Mouse (Mus musculus) duodenum, adult 2 months (tissue): ENCODE data around the gene Pkn2. TPM values are rescaled to one million over a fixed set of nuclear protein-coding genes. Genes with fewer than 3 reads are reported as not detected.

Experiments used
- polyA plus RNA-seq: library from polyadenylated mRNA; depleted of rRNA; stranded (reverse); fragments of >200 nt; gene quantifications from 2 replicates; pipeline ENCODE4 v1.2.3, GENCODE M21; 2012; ENCODE audit warnings: low replicate concordance; rRNA removed

The Pkn2 gene
- 25.2 and 39.9 TPM in 2 replicates for polyA plus RNA-seq

DNA sequence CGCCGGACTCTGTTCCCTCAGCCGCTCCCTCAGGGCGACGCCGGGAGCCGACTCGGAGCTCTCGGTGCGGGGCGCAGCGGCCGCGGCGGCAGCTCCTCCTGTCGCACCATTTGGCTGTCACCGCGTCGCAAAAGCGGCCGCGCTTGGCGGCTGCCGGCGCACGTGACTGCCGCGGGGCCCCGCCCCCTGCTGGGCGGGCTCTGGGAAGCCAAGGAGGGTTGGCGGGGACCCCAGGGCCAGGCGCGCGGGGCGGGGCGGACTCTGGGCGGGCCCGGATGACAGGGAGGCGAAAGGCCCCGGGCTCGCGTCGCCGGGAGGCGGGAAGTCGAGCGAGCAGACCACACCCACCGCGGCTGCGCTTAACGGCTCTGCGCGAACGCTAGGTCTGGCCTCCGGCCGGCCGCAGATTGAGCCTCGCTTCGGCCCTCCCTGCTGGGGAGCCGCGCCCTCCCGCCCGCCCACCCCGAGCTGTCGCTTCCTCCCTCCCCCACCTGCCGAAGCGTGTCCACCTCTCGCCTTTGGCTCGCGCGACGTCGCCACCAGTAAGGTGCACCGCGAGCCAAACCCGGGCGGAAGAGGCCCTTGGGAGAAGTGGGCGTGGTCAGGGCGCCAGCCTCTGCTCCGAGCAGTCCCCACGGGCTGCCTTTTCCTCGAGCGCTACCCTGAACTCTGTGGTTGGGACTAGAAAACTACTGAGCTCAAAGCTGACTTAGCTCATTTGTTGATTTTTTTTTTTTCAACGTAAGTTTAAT is at the start of gene Pkn2:
TSS of gene Pkn2 (minus strand) at position 133 of the 752 bp plus-strand sequence.

DNA sequence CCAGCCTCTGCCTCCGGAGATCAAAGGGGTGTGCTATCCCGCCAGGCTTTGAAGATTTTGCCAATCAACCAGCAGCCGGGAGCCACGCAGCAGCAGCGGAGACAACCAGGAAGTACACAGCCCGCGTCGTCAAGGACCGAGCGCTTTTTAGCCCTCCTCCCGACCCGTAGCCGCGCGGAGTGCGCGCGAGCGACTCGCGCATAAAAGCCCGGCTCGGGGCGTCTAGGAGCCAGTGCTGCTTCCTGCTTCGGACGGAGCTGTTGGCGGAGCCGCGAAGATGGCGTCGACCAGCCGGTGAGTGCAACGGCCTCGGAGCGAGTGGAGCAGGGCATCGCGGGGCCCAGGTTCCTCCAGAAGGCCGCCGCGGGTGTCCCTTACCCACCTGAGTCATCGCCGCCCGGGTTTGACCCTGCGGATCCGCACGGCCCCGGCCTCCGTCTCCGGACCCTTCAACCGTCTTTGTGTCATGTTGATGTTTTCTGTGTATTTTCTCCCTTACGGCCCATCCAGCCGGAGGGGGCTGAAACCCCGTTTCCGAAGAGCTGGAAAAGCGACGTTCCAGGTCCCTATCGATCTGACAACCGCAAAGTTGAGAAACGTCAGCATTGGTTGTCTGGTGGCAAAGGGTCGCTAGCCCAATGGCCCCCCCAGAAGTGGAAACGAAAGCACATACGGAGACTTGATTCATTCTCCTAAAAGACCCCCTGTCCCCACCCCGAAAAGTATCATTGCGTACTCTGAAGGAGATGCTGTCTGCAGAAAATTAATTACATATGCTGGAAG is 116.6 kb downstream of the Pkn2 start, which contains the start of gene Gtf2b:
TSS of gene Gtf2b (plus strand) at position 51 of the 783 bp plus-strand sequence.

Other genes with a start within 250 kb of the Pkn2 start
- 0.36 and 0.38 TPM in 2 replicates for gene Kyat3, start 181.0 kb downstream of the Pkn2 start, polyA plus RNA-seq
- gene Gtf2b, start 117.0 kb downstream of the Pkn2 start, polyA plus RNA-seq, result 9.3 and 15.3 TPM in 2 replicates